Mouse (Mus musculus) monocyte, adult 59 days (primary cell): ENCODE data around the gene Gm10112. TPM values are rescaled to one million over a fixed set of nuclear protein-coding genes. Genes with fewer than 3 reads are reported as not detected.

Source experiments
- total RNA-seq, 2 experiments: library from RNA; stranded (reverse); gene quantifications; one replicate each; pipeline ENCODE4 v1.2.4; 2023

Gene Gm10112
- total RNA-seq = not detected

GRCm38 (mm10) chrX:111168040-111168439 lies at the start of gene Gm10112:
TSS of gene Gm10112 (plus strand) at chrX:111168340.

Other genes starting within 250 kb of the Gm10112 start
- not detected for gene Cylc1, start 57.9 kb upstream of the Gm10112 start, total RNA-seq